21 mouse cellular contexts compared by ENCODE assay signal in the genomic region with DNA sequence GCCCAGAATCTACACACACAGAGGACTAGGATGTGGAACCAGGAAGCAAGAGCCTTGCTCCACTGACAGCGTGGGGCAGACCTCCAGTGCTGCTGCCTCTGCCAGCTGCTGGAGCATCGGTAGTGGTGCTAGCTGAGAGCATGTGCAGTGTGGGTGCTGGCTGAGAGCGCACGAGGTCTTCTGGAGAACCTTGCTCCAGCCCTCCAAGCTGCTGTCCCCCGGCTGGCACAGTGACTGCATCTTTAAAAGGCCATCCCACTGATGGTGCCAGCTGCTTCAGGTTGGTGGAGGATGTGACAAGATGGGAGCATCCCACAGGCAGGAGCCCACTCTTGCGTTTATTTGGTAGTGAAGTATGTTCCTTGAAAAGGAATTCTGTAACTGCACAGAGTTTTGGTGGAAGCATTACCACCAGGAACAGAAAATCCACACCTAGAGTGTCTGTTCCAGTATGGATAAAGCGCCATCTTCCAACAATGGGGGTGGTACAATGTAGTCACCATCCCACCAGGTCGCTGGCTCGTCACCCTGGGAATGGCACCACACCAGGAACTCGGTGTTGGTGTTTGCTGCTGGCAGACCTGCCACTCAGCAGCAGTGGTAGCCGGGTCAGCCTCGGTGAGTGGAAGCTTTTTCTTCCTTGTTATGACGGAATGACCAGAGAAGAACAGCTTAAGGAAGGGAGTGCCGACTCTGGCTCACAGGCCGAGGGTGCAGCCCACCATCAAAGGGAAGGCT. TPM values are rescaled to one million over a fixed set of nuclear protein-coding genes. Genes with fewer than 3 reads are reported as not detected.
DNase-seq lines count a peak whose midpoint lies in the region; ATAC-seq and TF ChIP-seq lines count a peak whose summit lies in the region.
"Had no signal": no experiment of that assay in that cellular context is flagged by ENCODE, and none has a peak within 500 bp of the region (broad histone marks: within the 10 kb centered on the region; RNA-seq: fewer than 3 reads in every experiment).

No protein-coding gene starts in this region.

- H3K4me1 ChIP-seq in cortical plate, adult 2 months (ENCODE audit: control insufficient read depth, insufficient read depth, low read length), result peaks cover 14% of the 10 kb centered on the region
- H3K4me1 ChIP-seq in liver, embryonic 11.5 days (replicated peaks; ENCODE audit: control insufficient read depth, insufficient read depth, low read length), result no peaks in the 10 kb centered on the region

- H3K9ac ChIP-seq in liver, embryonic 11.5 days (ENCODE audit: low read depth, low read length), result no peak overlapping the region
- H3K9ac ChIP-seq: forebrain, embryonic 12.5 days; hindbrain, embryonic 12.5 days; limb, embryonic 13.5 days; liver, embryonic 14.5 days; midbrain, embryonic 13.5 days had no signal

- no peaks in the 10 kb centered on the region; the same call in none of the 2 replicates for H3K27me3 ChIP-seq in liver, embryonic 11.5 days (replicated peaks; ENCODE audit: control insufficient read depth, insufficient read depth, low read length)
- H3K27me3 ChIP-seq: forebrain, embryonic 12.5 days; hindbrain, embryonic 12.5 days had no signal

- TF ChIP-seq POLR2A in cortical plate, adult 2 months (IDR thresholded peaks at IDR 0.05; ENCODE audit: extremely low read depth, insufficient read depth, low read length), result no peak

- no peak overlapping the region for H3K4me3 ChIP-seq in layer of hippocampus, adult 2 months
- H3K4me3 ChIP-seq in cortical plate, adult 2 months (ENCODE audit: insufficient read depth, low read length), result no peak overlapping the region
- no peak overlapping the region for H3K4me3 ChIP-seq in liver, embryonic 11.5 days (ENCODE audit: low read depth, low read length)
- H3K4me3 ChIP-seq: forebrain, embryonic 12.5 days; hindbrain, embryonic 12.5 days; limb, embryonic 13.5 days; midbrain, embryonic 13.5 days had no signal

- TF ChIP-seq CTCF in layer of hippocampus, adult 2 months (conservative IDR thresholded peaks at IDR 0.05), result no peak
- no peak for TF ChIP-seq CTCF in cortical plate, adult 2 months (IDR thresholded peaks at IDR 0.05; ENCODE audit: extremely low read depth, insufficient read depth, low read length)

- no peak overlapping the region for H3K4me2 ChIP-seq in liver, embryonic 11.5 days
- H3K4me2 ChIP-seq: forebrain, embryonic 12.5 days; heart, embryonic 11.5 days; hindbrain, embryonic 12.5 days; limb, embryonic 13.5 days; midbrain, embryonic 13.5 days had no signal

- H3K36me3 ChIP-seq in liver, embryonic 11.5 days (ENCODE audit: control insufficient read depth, insufficient read depth, low read length), result no peaks in the 10 kb centered on the region
- H3K36me3 ChIP-seq: forebrain, embryonic 12.5 days; hindbrain, embryonic 12.5 days; limb, embryonic 13.5 days; midbrain, embryonic 13.5 days had no signal

- ATAC-seq in liver, embryonic 11.5 days (replicated peaks; ENCODE audit: low FRiP score), result no peak
- ATAC-seq: midbrain, embryonic 13.5 days had no signal

- peak in 1 of 2 experiments; percentile 63 for DNase-seq in layer of hippocampus, adult 2 months (ENCODE audit: low spot score in 2 of 2)
- DNase-seq in layer of hippocampus, postnatal 14 days (ENCODE audit: low spot score in 2 of 2), result no peak
- DNase-seq in frontal cortex, postnatal 36 days (ENCODE audit: low spot score in 2 of 2), result peak; percentile 74 to 78
- peak; percentile 71 to 76 for DNase-seq in right cerebral cortex, adult 2 months (ENCODE audit: low spot score in 2 of 2)
- no peak for DNase-seq in liver, embryonic 11.5 days (ENCODE audit: low spot score)
- DNase-seq in kidney, postnatal 10 days, result no peak
- no peak for DNase-seq in urinary bladder, postnatal 14 days (ENCODE audit: low spot score)
- DNase-seq: cerebellum, postnatal 36 days; heart, postnatal 14 days; kidney, adult 2 months; kidney, postnatal 14 days; spleen, adult 18-20 months; thymus, postnatal 4 days had no signal

- 65% methylated on average over 15 of the region's 15 CpGs for WGBS in liver, embryonic 11.5 days

- peak overlapping the region; percentile 89 for H3K27ac ChIP-seq in layer of hippocampus, adult 2 months
- H3K27ac ChIP-seq in cortical plate, adult 2 months (ENCODE audit: insufficient read depth, low read length), result peak overlapping the region; percentile 44; the same call in 1 of the 2 replicates
- H3K27ac ChIP-seq in liver, embryonic 11.5 days (ENCODE audit: low read depth, low read length), result no peak overlapping the region
- H3K27ac ChIP-seq: forebrain, embryonic 12.5 days; hindbrain, embryonic 12.5 days; limb, embryonic 13.5 days; liver, embryonic 14.5 days; macrophage; midbrain, embryonic 13.5 days had no signal

- no peaks in the 10 kb centered on the region for H3K9me3 ChIP-seq in liver, embryonic 11.5 days (ENCODE audit: control insufficient read depth, low read length)
- H3K9me3 ChIP-seq: forebrain, embryonic 12.5 days; hindbrain, embryonic 12.5 days; limb, embryonic 13.5 days; midbrain, embryonic 13.5 days had no signal

RNA-seq across cellular contexts. Expression of gene Rasgef1a, which starts 11.8 kb away (rescaled TPM):
- 100 to 1,000 TPM; 216 to 231 TPM for total RNA-seq in layer of hippocampus, adult 2 months (2021)
- total RNA-seq in layer of hippocampus, postnatal 14 days (2021), result 100 to 1,000 TPM; 128 to 131 TPM
- 160 and 164 TPM in 2 replicates for polyA plus RNA-seq in cortical plate, adult 2 months (2012; rRNA removed)
- polyA plus RNA-seq in liver, embryonic 11.5 days (2014; fragmentation: Nextera tagmentation; extraction: Ambion mirVana), result 0.08 TPM in 1 of 2 replicates, not detected in the other

Comparison
In these comparisons a context has a peak if more than half of its experiments do, and no peak if none do; other contexts are left out.
1. DNase-seq: peak in frontal cortex, postnatal 36 days (2 of 2) and right cerebral cortex, adult 2 months (2 of 2); none in layer of hippocampus, postnatal 14 days (0 of 2), liver, embryonic 11.5 days (single experiment), kidney, postnatal 10 days (single experiment) and urinary bladder, postnatal 14 days (single experiment).